ENCODE assay signal across 18 mouse cellular contexts in the genomic region with DNA sequence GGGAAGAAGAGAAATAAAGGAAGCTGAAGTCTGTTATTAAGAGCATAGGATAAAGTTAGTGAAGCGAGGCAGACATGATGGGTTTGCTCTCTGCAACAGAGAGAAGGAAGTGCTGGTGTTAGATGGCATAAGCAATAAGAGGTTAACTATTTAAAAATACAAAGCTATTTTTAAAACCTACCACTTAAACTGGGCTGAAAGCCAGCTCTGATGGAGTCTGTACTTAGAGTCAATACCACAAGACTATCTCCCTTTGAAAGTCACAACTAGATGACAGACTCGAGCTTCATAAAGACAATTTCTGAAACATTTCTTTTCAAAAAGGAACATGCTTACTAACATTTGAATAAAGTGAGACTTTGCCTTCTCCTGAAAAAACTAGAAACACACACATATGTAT.
DNase-seq lines count a peak whose midpoint lies in the region; ATAC-seq and TF ChIP-seq lines count a peak whose summit lies in the region.
"Had no signal": no experiment of that assay in that cellular context is flagged by ENCODE, and none has a peak within 500 bp of the region (broad histone marks: within the 10 kb centered on the region; RNA-seq: fewer than 3 reads in every experiment).

No protein-coding gene starts in this region.

- H3K36me3 ChIP-seq in lung, embryonic 14.5 days (ENCODE audit: insufficient read depth), result peaks cover 9% of the 10 kb centered on the region; the same call in 1 of the 2 replicates
- H3K36me3 ChIP-seq in heart, embryonic 14.5 days (ENCODE audit: control insufficient read depth, insufficient read depth, low read length), result peaks cover 10% of the 10 kb centered on the region; the same call in 1 of the 2 replicates
- H3K36me3 ChIP-seq: embryonic facial prominence, embryonic 15.5 days had no signal

- no peaks in the 10 kb centered on the region for H3K4me1 ChIP-seq in lung, embryonic 14.5 days (ENCODE audit: insufficient read depth)
- H3K4me1 ChIP-seq in heart, embryonic 14.5 days (ENCODE audit: control insufficient read depth in 2 of 2, insufficient read depth in 2 of 2, low read length in 2 of 2), result peaks cover 7 to 19% of the 10 kb centered on the region in 2 experiments
- H3K4me1 ChIP-seq: embryonic facial prominence, embryonic 15.5 days; hindbrain, embryonic 12.5 days; midbrain, embryonic 13.5 days had no signal

- H3K4me3 ChIP-seq in lung, embryonic 14.5 days (ENCODE audit: low read depth, low read length), result no peak overlapping the region
- peak overlapping the region in 1 of 2 experiments; percentile 5; a peak in 1 of 4 replicates for H3K4me3 ChIP-seq in heart, embryonic 14.5 days (ENCODE audit: control insufficient read depth in 1 of 2, insufficient read depth in 1 of 2, low read depth in 1 of 2, low read length in 2 of 2)
- H3K4me3 ChIP-seq: embryonic facial prominence, embryonic 15.5 days; gastrocnemius, adult 2 months; hindbrain, embryonic 12.5 days; midbrain, embryonic 13.5 days; myocyte had no signal

- H3K27me3 ChIP-seq in lung, embryonic 14.5 days (ENCODE audit: insufficient read depth, low read length), result no peaks in the 10 kb centered on the region
- H3K27me3 ChIP-seq in heart, embryonic 14.5 days (ENCODE audit: control insufficient read depth, insufficient read depth, low read length), result no peaks in the 10 kb centered on the region
- H3K27me3 ChIP-seq: embryonic facial prominence, embryonic 15.5 days; hindbrain, embryonic 12.5 days; midbrain, embryonic 13.5 days; Patski had no signal

- H3K9ac ChIP-seq in lung, embryonic 14.5 days, result no peak overlapping the region
- 0 out of 2 replicates have a peak overlapping the region, but pooled peaks have one; percentile 0 for H3K9ac ChIP-seq in heart, embryonic 14.5 days (ENCODE audit: low read length)
- H3K9ac ChIP-seq: embryonic facial prominence, embryonic 15.5 days; hindbrain, embryonic 12.5 days; midbrain, embryonic 13.5 days had no signal

- TF ChIP-seq CTCF in lung, embryonic 14.5 days (IDR thresholded peaks at IDR 0.05; ENCODE audit: low read depth), result no peak

- no peak overlapping the region for H3K4me2 ChIP-seq in lung, embryonic 14.5 days
- H3K4me2 ChIP-seq in heart, embryonic 14.5 days (ENCODE audit: low read length), result peak overlapping the region; percentile 40
- H3K4me2 ChIP-seq: embryonic facial prominence, embryonic 15.5 days; hindbrain, embryonic 12.5 days; liver, embryonic 11.5 days; midbrain, embryonic 13.5 days had no signal

- ATAC-seq in lung, embryonic 14.5 days (ENCODE audit: insufficient read depth), result no peak
- ATAC-seq in heart, embryonic 14.5 days (ENCODE audit: insufficient number of reproducible peaks, insufficient read depth, low FRiP score, low read depth), result no peak
- ATAC-seq: midbrain, embryonic 13.5 days; Patski had no signal

- 52% methylated on average over 2 of the region's 2 CpGs for WGBS in lung, embryonic 14.5 days
- 26% methylated on average over 2 of the region's 2 CpGs for WGBS in heart, embryonic 14.5 days

- H3K9me3 ChIP-seq in lung, embryonic 14.5 days (ENCODE audit: low read depth, low read length), result no peaks in the 10 kb centered on the region
- H3K9me3 ChIP-seq in heart, embryonic 14.5 days (ENCODE audit: control insufficient read depth, low read length), result no peaks in the 10 kb centered on the region
- H3K9me3 ChIP-seq: embryonic facial prominence, embryonic 15.5 days; hindbrain, embryonic 12.5 days; midbrain, embryonic 13.5 days had no signal

- no peak overlapping the region for H3K27ac ChIP-seq in lung, embryonic 14.5 days (ENCODE audit: low read depth)
- peak overlapping the region; percentile 70 to 74 for H3K27ac ChIP-seq in heart, embryonic 14.5 days (replicated peaks in 1 of 2; ENCODE audit: control insufficient read depth in 1 of 2, insufficient read depth in 1 of 2, low read depth in 2 of 2, low read length in 2 of 2)
- H3K27ac ChIP-seq: embryonic facial prominence, embryonic 15.5 days; gastrocnemius, adult 2 months; hindbrain, embryonic 12.5 days; midbrain, embryonic 13.5 days had no signal

- peak; percentile 59 for DNase-seq in lung, embryonic 14.5 days
- no peak for DNase-seq in lung, postnatal 25 days (ENCODE audit: low spot score)
- DNase-seq in NIH3T3 (ENCODE audit: low read depth) (peak; percentile 66), MN1 (ENCODE audit: low spot score) (no peak)
- peak; percentile 10 for DNase-seq in telencephalon, adult 2 months (ENCODE audit: low read depth, low spot score)
- DNase-seq in natural killer cell, adult 2 months (ENCODE audit: low spot score in 2 of 2), result no peak
- DNase-seq: cerebellum, adult 11 months; cerebellum, postnatal 36 days; gastrocnemius, adult 2 months; left cerebral cortex, postnatal 4 days; thymus, postnatal 4 days had no signal

Comparison
In these comparisons a context has a peak if more than half of its experiments do, and no peak if none do; other contexts are left out.
1. DNase-seq: peak in lung, embryonic 14.5 days (single experiment), NIH3T3 (single experiment) and telencephalon, adult 2 months (single experiment); none in lung, postnatal 25 days (single experiment), MN1 (single experiment) and natural killer cell, adult 2 months (0 of 2).